Mouse (Mus musculus) C2C12 (cell line): ENCODE measurements around the gene Lonrf2.

Experiments used
- CTCF ChIP-seq: IDR thresholded peaks from one replicate; pipeline ENCODE4 v1.5.1; 2011; ENCODE audit not compliant: control insufficient read depth, insufficient read depth, insufficient read length
- FOSL1 ChIP-seq: IDR thresholded peaks from one replicate; pipeline ENCODE4 v1.8.0; 2011; ENCODE audit warnings: mild to moderate bottlenecking, low read length; ENCODE audit not compliant: poor library complexity, insufficient read depth, severe bottlenecking

DNA sequence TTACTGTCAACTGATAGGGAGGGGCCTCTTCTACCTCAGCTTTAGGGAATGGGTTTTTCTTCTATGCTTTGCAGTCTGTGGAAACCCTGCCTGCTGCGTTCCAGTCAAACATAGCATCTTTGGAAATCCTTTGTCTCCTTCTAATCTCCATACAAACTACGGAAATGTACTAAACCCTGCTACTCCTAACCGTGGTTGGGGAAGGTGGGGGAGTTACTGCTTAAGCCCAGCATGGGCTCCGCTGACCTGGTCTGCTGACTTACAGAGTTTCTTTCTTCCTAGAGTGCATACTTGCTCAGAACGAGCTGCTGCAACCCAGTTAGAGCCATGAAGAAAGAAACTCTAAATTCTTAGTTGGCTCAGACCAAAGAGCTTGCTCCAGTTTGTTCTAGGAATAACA lies 41.0 kb downstream of the Lonrf2 start:
- TF ChIP-seq CTCF (no peak), FOSL1 (no peak)
